Mouse (Mus musculus) embryonic facial prominence, embryonic 13.5 days (tissue): ENCODE data around the gene Pcbd1. TPM values are rescaled to one million over a fixed set of nuclear protein-coding genes. Genes with fewer than 3 reads are reported as not detected.

Source experiments
- microRNA-seq: library from miRNA; unstranded; fragments of <30 nt; microRNA quantifications from one replicate; pipeline ENCODE4, GENCODE M21; 2016
- polyA plus RNA-seq: library from polyadenylated mRNA; unstranded; fragments of >200 nt; fragmentation: Nextera tagmentation; extraction: Ambion mirVana; gene quantifications from 2 replicates; pipeline ENCODE4 v1.2.1, GENCODE M21; 2015

The Pcbd1 gene
- polyA plus RNA-seq, 1 experiment from 2014 or later, result 12.9 TPM

Small RNAs within 50 kb of the gene (microRNA-seq; reads per million reads assigned to microRNA genes)
- not detected for gene Gm44308

Other genes starting within 250 kb of the Pcbd1 start
- 71.9 and 75.9 TPM in 2 replicates for gene Sgpl1, start 58.4 kb downstream of the Pcbd1 start, polyA plus RNA-seq
- gene Tbata, start 82.6 kb downstream of the Pcbd1 start, polyA plus RNA-seq, result not detected in 2 replicates
- 2.2 and 2.9 TPM in 2 replicates for gene Adamts14, start 184.1 kb downstream of the Pcbd1 start, polyA plus RNA-seq
- gene Prf1, start 208.5 kb downstream of the Pcbd1 start, polyA plus RNA-seq, result not detected in 2 replicates